Mouse (Mus musculus) cerebellum, adult 2 months (tissue): ENCODE data around the gene Sh3yl1.

ENCODE experiments used
- CTCF ChIP-seq: fragments of 200-500 bp; IDR thresholded peaks from 2 replicates; pipeline ENCODE4 v1.5.1; 2011; ENCODE audit warnings: low read depth, mild to moderate bottlenecking, control low read depth, low read length, moderate library complexity, borderline replicate concordance; ENCODE audit not compliant: insufficient read depth
- POLR2A ChIP-seq: fragments of 200-500 bp; IDR thresholded peaks from 2 replicates; pipeline ENCODE4 v1.6.1; 2011; ENCODE audit warnings: low read length, control low read depth, borderline replicate concordance; ENCODE audit not compliant: insufficient read depth

DNA sequence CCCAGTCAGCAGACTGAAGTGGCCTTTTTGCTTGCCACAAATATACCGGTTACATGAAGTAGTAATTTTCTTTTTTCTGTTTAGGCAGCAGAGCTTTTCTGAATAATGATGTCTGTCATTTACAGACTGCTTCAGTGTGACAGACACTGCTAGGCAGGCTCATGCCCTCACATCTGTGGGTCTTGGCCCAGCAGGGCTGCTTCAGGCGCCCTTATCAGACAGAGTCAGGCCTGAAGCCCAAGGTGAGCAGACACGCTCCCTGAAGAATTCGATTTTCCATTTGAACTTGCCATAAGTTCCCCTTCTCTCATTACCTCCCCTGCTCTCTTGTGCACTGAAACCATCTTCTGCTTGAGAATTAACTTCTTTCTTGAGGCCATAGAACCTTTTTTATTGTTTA, 23.5 kb upstream of the Sh3yl1 start:
- TF ChIP-seq CTCF: no peak
- TF ChIP-seq POLR2A: no peak
